Mouse (Mus musculus): ENCODE results near the gene Arhgap20. TPM values are rescaled to one million over a fixed set of nuclear protein-coding genes. Genes with fewer than 3 reads are reported as not detected.

Arhgap20 gene
- polyA plus RNA-seq, 1 experiment from 2014 or later: 0.29 TPM

GRCm38 (mm10) chr9:51831596-51831995 lies 66.5 kb downstream of the Arhgap20 start:
- Histone ChIP-seq H3K27ac (ENCODE audit: low read depth, low read length) (no peak overlapping the region), H3K36me3 (ENCODE audit: control insufficient read depth, insufficient read depth, low read length) (no peaks in the 10 kb centered on the region), H3K27me3 (replicated peaks; ENCODE audit: control insufficient read depth, insufficient read depth, low read length) (no peaks in the 10 kb centered on the region), H3K4me2 (no peak overlapping the region), H3K9ac (ENCODE audit: low read depth, low read length) (no peak overlapping the region), H3K9me3 (ENCODE audit: control insufficient read depth, low read length) (no peaks in the 10 kb centered on the region), H3K4me3 (ENCODE audit: low read depth, low read length) (no peak overlapping the region), H3K4me1 (replicated peaks; ENCODE audit: control insufficient read depth, insufficient read depth, low read length) (no peaks in the 10 kb centered on the region)
- 77% methylated on average over 11 of the region's 11 CpGs for WGBS
- DNase-seq (ENCODE audit: low spot score): no peak
- no peak for ATAC-seq (replicated peaks; ENCODE audit: low FRiP score)

- no peak overlapping the region for H3K4me2 ChIP-seq
- ATAC-seq (replicated peaks; ENCODE audit: low FRiP score) (no peak), DNase-seq (ENCODE audit: low spot score) (no peak)
- no peak overlapping the region for H3K27ac ChIP-seq (ENCODE audit: low read depth, low read length)
- no peaks in the 10 kb centered on the region for H3K4me1 ChIP-seq (replicated peaks; ENCODE audit: control insufficient read depth, insufficient read depth, low read length)
- H3K9ac ChIP-seq (ENCODE audit: low read depth, low read length): no peak overlapping the region
- H3K4me3 ChIP-seq (ENCODE audit: low read depth, low read length): no peak overlapping the region
- H3K27me3 ChIP-seq (replicated peaks; ENCODE audit: control insufficient read depth, insufficient read depth, low read length): no peaks in the 10 kb centered on the region
- H3K9me3 ChIP-seq (ENCODE audit: control insufficient read depth, low read length): no peaks in the 10 kb centered on the region
- WGBS: 78% methylated on average over 5 of the region's 5 CpGs
- no peaks in the 10 kb centered on the region for H3K36me3 ChIP-seq (ENCODE audit: control insufficient read depth, insufficient read depth, low read length)
These were observed 67.2 kb downstream of the Arhgap20 start for GRCm38 (mm10) chr9:51832368-51832767.

- Histone ChIP-seq H3K4me1 (replicated peaks; ENCODE audit: control insufficient read depth, insufficient read depth, low read length) (no peaks in the 10 kb centered on the region), H3K4me3 (ENCODE audit: low read depth, low read length) (no peak overlapping the region), H3K27me3 (replicated peaks; ENCODE audit: control insufficient read depth, insufficient read depth, low read length) (no peaks in the 10 kb centered on the region), H3K4me2 (no peak overlapping the region), H3K9me3 (ENCODE audit: control insufficient read depth, low read length) (no peaks in the 10 kb centered on the region), H3K27ac (ENCODE audit: low read depth, low read length) (no peak overlapping the region), H3K36me3 (ENCODE audit: control insufficient read depth, insufficient read depth, low read length) (no peaks in the 10 kb centered on the region), H3K9ac (ENCODE audit: low read depth, low read length) (no peak overlapping the region)
- no peak for ATAC-seq (replicated peaks; ENCODE audit: low FRiP score)
- 73% methylated on average over 7 of the region's 7 CpGs for WGBS
- no peak for DNase-seq (ENCODE audit: low spot score)
These were observed 72.6 kb downstream of the Arhgap20 start for GRCm38 (mm10) chr9:51837716-51838115.

DNA sequence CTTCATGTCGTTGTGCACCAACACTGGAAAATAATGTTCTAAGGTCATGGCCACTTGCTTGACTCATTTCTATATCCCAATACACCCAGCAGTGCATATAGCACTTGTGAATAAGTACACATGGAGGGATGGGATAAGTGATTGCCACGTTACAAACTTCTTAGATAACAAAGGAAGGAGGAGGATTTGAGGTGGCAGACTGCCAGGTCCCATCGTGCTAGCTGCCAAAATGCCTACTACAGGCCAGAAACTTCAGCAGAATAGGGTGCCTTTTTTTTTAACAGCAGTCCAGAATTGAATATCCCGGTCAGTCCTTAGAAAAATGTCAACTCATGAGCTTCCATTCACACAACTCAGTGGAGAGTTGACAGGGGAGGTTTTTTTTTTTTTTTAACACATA lies 78.1 kb downstream of the Arhgap20 start:
- WGBS: 62% methylated on average over 4 of the region's 4 CpGs
- Histone ChIP-seq H3K9ac (ENCODE audit: low read depth, low read length) (no peak overlapping the region), H3K27me3 (replicated peaks; ENCODE audit: control insufficient read depth, insufficient read depth, low read length) (no peaks in the 10 kb centered on the region), H3K4me2 (no peak overlapping the region), H3K9me3 (ENCODE audit: control insufficient read depth, low read length) (no peaks in the 10 kb centered on the region), H3K4me3 (ENCODE audit: low read depth, low read length) (no peak overlapping the region), H3K4me1 (replicated peaks; ENCODE audit: control insufficient read depth, insufficient read depth, low read length) (no peaks in the 10 kb centered on the region), H3K27ac (ENCODE audit: low read depth, low read length) (no peak overlapping the region), H3K36me3 (ENCODE audit: control insufficient read depth, insufficient read depth, low read length) (no peaks in the 10 kb centered on the region)
- DNase-seq (ENCODE audit: low spot score) (no peak), ATAC-seq (replicated peaks; ENCODE audit: low FRiP score) (no peak)

DNA sequence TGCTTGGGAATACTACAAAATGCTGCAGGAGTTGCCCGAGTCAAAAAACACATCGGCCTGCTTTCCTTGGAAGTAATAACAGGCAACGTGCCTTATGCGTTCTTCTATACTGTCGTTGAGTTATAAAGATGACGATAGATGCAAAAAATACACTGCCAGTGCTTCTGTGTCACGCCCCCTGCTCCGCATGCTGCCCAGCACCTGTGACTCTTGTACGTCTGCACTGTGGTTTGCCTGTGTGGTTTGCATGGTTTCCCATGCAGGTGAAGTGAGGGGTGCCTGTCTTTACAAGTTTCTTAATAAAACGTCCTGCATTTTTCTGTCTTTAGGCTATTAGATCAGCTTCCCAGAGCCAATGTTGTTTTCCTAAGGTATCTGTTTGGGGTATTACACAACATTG lies 80.7 kb downstream of the Arhgap20 start:
- Histone ChIP-seq H3K27me3 (replicated peaks; ENCODE audit: control insufficient read depth, insufficient read depth, low read length) (no peaks in the 10 kb centered on the region), H3K36me3 (ENCODE audit: control insufficient read depth, insufficient read depth, low read length) (no peaks in the 10 kb centered on the region), H3K4me3 (ENCODE audit: low read depth, low read length) (no peak overlapping the region), H3K4me2 (no peak overlapping the region), H3K9ac (ENCODE audit: low read depth, low read length) (no peak overlapping the region), H3K9me3 (ENCODE audit: control insufficient read depth, low read length) (no peaks in the 10 kb centered on the region), H3K4me1 (replicated peaks; ENCODE audit: control insufficient read depth, insufficient read depth, low read length) (no peaks in the 10 kb centered on the region), H3K27ac (ENCODE audit: low read depth, low read length) (no peak overlapping the region)
- WGBS: 83% methylated on average over 10 of the region's 10 CpGs
- ATAC-seq (replicated peaks; ENCODE audit: low FRiP score): no peak
- no peak for DNase-seq (ENCODE audit: low spot score)

GRCm38 (mm10) chr9:51853772-51854171 lies 88.6 kb downstream of the Arhgap20 start:
- Histone ChIP-seq H3K4me3 (ENCODE audit: low read depth, low read length) (no peak overlapping the region), H3K4me1 (replicated peaks; ENCODE audit: control insufficient read depth, insufficient read depth, low read length) (no peaks in the 10 kb centered on the region), H3K4me2 (no peak overlapping the region), H3K27me3 (replicated peaks; ENCODE audit: control insufficient read depth, insufficient read depth, low read length) (no peaks in the 10 kb centered on the region), H3K27ac (ENCODE audit: low read depth, low read length) (no peak overlapping the region), H3K9ac (ENCODE audit: low read depth, low read length) (no peak overlapping the region), H3K9me3 (ENCODE audit: control insufficient read depth, low read length) (no peaks in the 10 kb centered on the region), H3K36me3 (ENCODE audit: control insufficient read depth, insufficient read depth, low read length) (no peaks in the 10 kb centered on the region)
- ATAC-seq (replicated peaks; ENCODE audit: low FRiP score) (no peak), DNase-seq (ENCODE audit: low spot score) (no peak)
- 92% methylated on average over 5 of the region's 5 CpGs for WGBS

GRCm38 (mm10) chr9:51864273-51864672 lies 99.1 kb downstream of the Arhgap20 start:
- H3K27me3 ChIP-seq (replicated peaks; ENCODE audit: control insufficient read depth, insufficient read depth, low read length): no peaks in the 10 kb centered on the region

GRCm38 (mm10) chr9:51866634-51867033 lies 101.5 kb downstream of the Arhgap20 start:
- ATAC-seq (replicated peaks; ENCODE audit: low FRiP score): no peak

More at GRCm38 (mm10) chr9:51864273-51864672, 99.1 kb downstream of the Arhgap20 start:
- Histone ChIP-seq H3K9me3 (ENCODE audit: control insufficient read depth, low read length) (no peaks in the 10 kb centered on the region), H3K4me2 (no peak overlapping the region), H3K4me3 (ENCODE audit: low read depth, low read length) (no peak overlapping the region), H3K36me3 (ENCODE audit: control insufficient read depth, insufficient read depth, low read length) (no peaks in the 10 kb centered on the region), H3K9ac (ENCODE audit: low read depth, low read length) (no peak overlapping the region), H3K4me1 (replicated peaks; ENCODE audit: control insufficient read depth, insufficient read depth, low read length) (no peaks in the 10 kb centered on the region), H3K27ac (ENCODE audit: low read depth, low read length) (no peak overlapping the region)
- DNase-seq (ENCODE audit: low spot score): no peak
- WGBS: 87% methylated on average over 3 of the region's 3 CpGs
- no peak for ATAC-seq (replicated peaks; ENCODE audit: low FRiP score)

GRCm38 (mm10) chr9:51869056-51869455 lies 103.9 kb downstream of the Arhgap20 start:
- Histone ChIP-seq H3K9ac (ENCODE audit: low read depth, low read length) (no peak overlapping the region), H3K4me3 (ENCODE audit: low read depth, low read length) (no peak overlapping the region), H3K27me3 (replicated peaks; ENCODE audit: control insufficient read depth, insufficient read depth, low read length) (no peaks in the 10 kb centered on the region), H3K27ac (ENCODE audit: low read depth, low read length) (no peak overlapping the region), H3K36me3 (ENCODE audit: control insufficient read depth, insufficient read depth, low read length) (no peaks in the 10 kb centered on the region), H3K4me2 (no peak overlapping the region), H3K9me3 (ENCODE audit: control insufficient read depth, low read length) (no peaks in the 10 kb centered on the region), H3K4me1 (replicated peaks; ENCODE audit: control insufficient read depth, insufficient read depth, low read length) (no peaks in the 10 kb centered on the region)
- WGBS: 83% methylated on average over 4 of the region's 4 CpGs
- no peak for DNase-seq (ENCODE audit: low spot score)
- no peak for ATAC-seq (replicated peaks; ENCODE audit: low FRiP score)

More at GRCm38 (mm10) chr9:51866634-51867033, 101.5 kb downstream of the Arhgap20 start:
- H3K4me2 ChIP-seq: no peak overlapping the region
- no peak overlapping the region for H3K4me3 ChIP-seq (ENCODE audit: low read depth, low read length)
- no peaks in the 10 kb centered on the region for H3K9me3 ChIP-seq (ENCODE audit: control insufficient read depth, low read length)
- no peaks in the 10 kb centered on the region for H3K27me3 ChIP-seq (replicated peaks; ENCODE audit: control insufficient read depth, insufficient read depth, low read length)
- H3K9ac ChIP-seq (ENCODE audit: low read depth, low read length): no peak overlapping the region
- no peak for DNase-seq (ENCODE audit: low spot score)
- 48% methylated on average over 4 of the region's 4 CpGs for WGBS
- no peaks in the 10 kb centered on the region for H3K4me1 ChIP-seq (replicated peaks; ENCODE audit: control insufficient read depth, insufficient read depth, low read length)
- H3K27ac ChIP-seq (ENCODE audit: low read depth, low read length): no peak overlapping the region
- no peaks in the 10 kb centered on the region for H3K36me3 ChIP-seq (ENCODE audit: control insufficient read depth, insufficient read depth, low read length)
